Mouse (Mus musculus): ENCODE measurements at regions not wholly inside any gene's neighbourhood (a gene's known extent, or its start where the extent isn't known, plus 50 kb on each side); places are given as distances from the start of the nearest gene placed in this dataset.

- DNase-seq = no peak
- intact Hi-C loops (cut with DNase I) = no loop called here
Measured at GRCm38 (mm10) chr7:69641652-69642051, 724.9 kb downstream of the Nr2f2 start.

- DNase-seq = no peak
- intact Hi-C loops (cut with DNase I) = no loop called here
Measured at GRCm38 (mm10) chr7:69599866-69600265, 766.7 kb downstream of the Nr2f2 start.

GRCm38 (mm10) chr7:69585716-69586115 is 780.8 kb downstream of the Nr2f2 start:
- intact Hi-C loops (cut with DNase I) = no loop called here
- no peak for DNase-seq

- intact Hi-C loops (cut with DNase I) = no loop called here
- no peak for DNase-seq
Measured at GRCm38 (mm10) chr7:69585131-69585530, 781.4 kb downstream of the Nr2f2 start.

- intact Hi-C loops (cut with DNase I) = no loop called here
- no peak for DNase-seq
Measured at GRCm38 (mm10) chr7:69584516-69584915, 782.0 kb downstream of the Nr2f2 start.

GRCm38 (mm10) chr7:69583901-69584300 is 782.6 kb downstream of the Nr2f2 start:
- no peak for DNase-seq
- intact Hi-C loops (cut with DNase I) = no loop called here

GRCm38 (mm10) chr7:69581668-69582067 is 784.9 kb downstream of the Nr2f2 start:
- intact Hi-C loops (cut with DNase I) = no loop called here
- no peak for DNase-seq

- DNase-seq = no peak
- intact Hi-C loops (cut with DNase I) = no loop called here
Measured at GRCm38 (mm10) chr7:69578958-69579810, 787.4 kb downstream of the Nr2f2 start.

- DNase-seq = no peak
- intact Hi-C loops (cut with DNase I) = no loop called here
Measured at GRCm38 (mm10) chr7:69577754-69578153, 788.8 kb downstream of the Nr2f2 start.

- intact Hi-C loops (cut with DNase I) = no loop called here
- no peak for DNase-seq
Measured at GRCm38 (mm10) chr7:69576596-69576995, 789.9 kb downstream of the Nr2f2 start.

- no peak for DNase-seq
- intact Hi-C loops (cut with DNase I) = no loop called here
Measured at GRCm38 (mm10) chr7:69573730-69574129, 792.8 kb downstream of the Nr2f2 start.

- intact Hi-C loops (cut with DNase I) = no loop called here
- no peak for DNase-seq
Measured at GRCm38 (mm10) chr7:69572626-69573394, 793.7 kb downstream of the Nr2f2 start.

- intact Hi-C loops (cut with DNase I) = no loop called here
- DNase-seq = no peak
Measured at GRCm38 (mm10) chr7:69566949-69567348, 799.6 kb downstream of the Nr2f2 start.

- intact Hi-C loops (cut with DNase I) = no loop called here
- DNase-seq = no peak
Measured at GRCm38 (mm10) chr7:69564432-69564831, 802.1 kb downstream of the Nr2f2 start.

GRCm38 (mm10) chr7:69554776-69555175 is 805.7 kb upstream of the Arrdc4 start:
- DNase-seq = no peak
- intact Hi-C loops (cut with DNase I) = no loop called here

GRCm38 (mm10) chr7:69553981-69554380 is 804.9 kb upstream of the Arrdc4 start:
- intact Hi-C loops (cut with DNase I) = no loop called here
- DNase-seq = no peak

- intact Hi-C loops (cut with DNase I) = no loop called here
Measured at GRCm38 (mm10) chr7:69536072-69536471, 787.0 kb upstream of the Arrdc4 start.

GRCm38 (mm10) chr7:69513966-69514365 is 764.9 kb upstream of the Arrdc4 start:
- intact Hi-C loops (cut with DNase I) = no loop called here
- DNase-seq = no peak

More at GRCm38 (mm10) chr7:69536072-69536471, 787.0 kb upstream of the Arrdc4 start:
- DNase-seq = no peak

GRCm38 (mm10) chr7:69510389-69510788 is 761.3 kb upstream of the Arrdc4 start:
- no peak for DNase-seq
- intact Hi-C loops (cut with DNase I) = no loop called here

GRCm38 (mm10) chr7:69493062-69493930 is 744.3 kb upstream of the Arrdc4 start:
- peak in 1 of 2 experiments; percentile 3 for DNase-seq
- intact Hi-C loops (cut with DNase I) = no loop called here

Measured in heart, postnatal 36 days (tissue).